Mouse (Mus musculus) ovary, postnatal 10 days (tissue): Measurements from ENCODE around the gene Bcar3.

Experiments
- DNase-seq: peaks from one replicate; pipeline ENCODE4 v3.0.0; 2022; ENCODE audit warnings: low spot score

Gene Bcar3

GRCm38 (mm10) chr3:122458743-122459142, 164.8 kb downstream of the Bcar3 start:
- DNase-seq, result no peak

DNA sequence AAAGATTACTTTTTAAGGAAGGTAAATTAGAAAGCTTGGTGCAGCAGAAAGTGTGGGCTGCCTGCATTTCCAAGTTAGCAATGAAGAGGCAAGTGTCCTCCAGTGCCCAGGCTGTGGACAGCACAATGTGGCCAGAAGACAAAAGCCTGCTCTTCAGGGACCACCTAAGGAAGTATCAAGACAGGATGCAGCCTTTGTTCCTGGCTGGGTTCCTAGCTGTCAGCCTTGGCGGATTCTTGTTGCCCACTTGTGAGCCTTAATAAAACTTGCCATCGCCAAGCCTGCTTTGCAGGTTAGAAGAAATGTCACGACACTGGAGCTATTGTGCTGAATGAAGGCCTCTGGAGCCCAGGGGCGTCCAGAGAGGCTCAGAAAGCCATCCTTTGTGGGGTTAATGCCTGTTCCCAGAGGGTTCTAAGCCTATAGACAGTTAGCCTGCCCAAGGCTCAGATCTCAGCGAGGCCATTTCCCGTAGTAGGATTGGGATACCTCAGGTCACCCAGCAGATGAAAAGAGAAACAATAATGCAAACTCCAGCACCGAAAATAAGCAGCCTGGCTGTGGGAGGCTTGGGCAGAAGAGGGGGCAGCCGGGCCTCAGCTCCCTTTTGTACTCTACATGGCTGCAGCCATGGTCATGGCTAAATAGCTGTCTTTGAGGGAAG, 167.0 kb downstream of the Bcar3 start:
- no peak for DNase-seq

DNA sequence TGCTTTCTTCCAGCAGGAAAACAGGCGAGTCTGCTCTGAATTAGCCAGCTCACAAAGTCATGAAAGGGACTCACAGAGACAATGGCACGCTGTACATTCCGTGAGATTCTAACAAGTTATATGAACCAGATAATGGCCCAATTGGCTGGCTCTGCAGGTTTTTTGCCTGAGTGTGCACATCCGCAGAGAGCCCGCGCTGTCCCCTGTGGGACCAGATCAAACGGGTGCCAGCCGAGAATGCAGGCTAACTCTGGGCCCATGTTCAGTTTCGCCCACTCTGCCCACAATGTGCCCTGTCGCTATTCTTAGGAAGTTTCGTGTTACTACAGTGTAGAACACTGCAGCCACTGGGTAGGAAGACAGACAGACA, 167.6 kb downstream of the Bcar3 start:
- no peak for DNase-seq

- peak; percentile 22 for DNase-seq
These were observed 168.3 kb downstream of the Bcar3 start for GRCm38 (mm10) chr3:122461932-122462871.

- no peak for DNase-seq
These were observed 169.2 kb downstream of the Bcar3 start for GRCm38 (mm10) chr3:122463166-122463565.

DNA sequence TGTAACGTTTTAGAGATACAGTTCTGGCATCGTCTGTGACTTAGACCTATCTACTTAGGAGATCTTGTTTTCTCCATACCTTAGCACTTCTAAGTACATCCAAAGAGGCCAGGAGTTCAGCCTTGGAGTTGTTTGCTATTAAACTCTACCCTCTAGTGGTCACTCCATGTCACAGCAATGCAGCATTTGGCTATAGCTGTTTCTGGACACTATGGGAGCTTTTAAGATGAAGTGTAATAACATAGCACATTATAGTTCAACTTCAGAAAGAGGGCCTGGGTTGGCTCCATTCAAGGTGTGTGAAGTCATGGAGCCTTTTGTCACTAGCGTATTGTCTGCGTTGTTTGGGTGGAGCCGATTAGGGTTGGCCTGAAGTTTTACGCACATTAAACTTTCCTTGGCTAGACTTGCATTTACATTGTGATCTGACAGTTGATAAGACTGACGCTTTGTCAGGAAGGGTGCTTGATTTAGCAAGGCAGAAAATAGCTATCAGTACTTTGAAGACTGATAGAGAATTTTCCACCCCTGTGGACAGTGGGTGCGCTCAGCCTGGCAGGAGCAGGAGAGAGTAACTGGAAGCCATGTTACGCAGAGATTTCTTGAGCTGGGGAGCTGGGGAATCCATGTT, 172.3 kb downstream of the Bcar3 start:
- no peak for DNase-seq

- DNase-seq, result no peak
These were observed 174.0 kb downstream of the Bcar3 start for GRCm38 (mm10) chr3:122467977-122468376.

DNA sequence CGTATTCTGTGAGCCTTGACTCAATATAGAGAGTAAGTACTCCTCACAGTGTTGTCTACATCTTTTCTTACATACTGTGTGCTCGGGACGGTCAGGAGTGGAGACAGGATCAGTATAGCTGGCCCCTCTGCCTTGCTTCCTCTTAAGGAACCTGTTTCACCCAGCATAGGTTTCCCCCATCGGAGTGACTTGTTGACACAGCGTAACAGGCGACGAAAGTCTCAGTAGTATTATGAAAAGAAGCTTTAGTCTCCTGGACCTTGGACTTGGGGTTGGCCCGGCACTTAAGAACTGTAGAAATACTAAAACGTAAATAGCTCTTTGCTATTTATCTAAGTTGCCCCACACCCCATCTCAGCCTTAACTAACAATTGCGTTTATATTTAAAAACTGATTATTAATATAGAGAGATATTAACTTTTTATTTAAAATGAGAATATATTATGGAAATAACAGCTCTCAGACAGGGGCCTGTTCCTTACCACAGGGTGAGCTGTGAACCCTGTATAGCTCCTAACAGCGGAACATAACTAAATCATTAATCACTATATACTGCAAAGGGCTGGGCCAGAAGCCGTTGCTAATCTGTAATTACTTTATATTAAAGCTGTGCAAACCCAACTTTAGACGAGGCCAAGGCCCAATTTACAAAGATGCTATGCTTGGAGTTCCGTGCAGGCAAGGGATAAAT, 176.5 kb downstream of the Bcar3 start:
- no peak for DNase-seq

DNA sequence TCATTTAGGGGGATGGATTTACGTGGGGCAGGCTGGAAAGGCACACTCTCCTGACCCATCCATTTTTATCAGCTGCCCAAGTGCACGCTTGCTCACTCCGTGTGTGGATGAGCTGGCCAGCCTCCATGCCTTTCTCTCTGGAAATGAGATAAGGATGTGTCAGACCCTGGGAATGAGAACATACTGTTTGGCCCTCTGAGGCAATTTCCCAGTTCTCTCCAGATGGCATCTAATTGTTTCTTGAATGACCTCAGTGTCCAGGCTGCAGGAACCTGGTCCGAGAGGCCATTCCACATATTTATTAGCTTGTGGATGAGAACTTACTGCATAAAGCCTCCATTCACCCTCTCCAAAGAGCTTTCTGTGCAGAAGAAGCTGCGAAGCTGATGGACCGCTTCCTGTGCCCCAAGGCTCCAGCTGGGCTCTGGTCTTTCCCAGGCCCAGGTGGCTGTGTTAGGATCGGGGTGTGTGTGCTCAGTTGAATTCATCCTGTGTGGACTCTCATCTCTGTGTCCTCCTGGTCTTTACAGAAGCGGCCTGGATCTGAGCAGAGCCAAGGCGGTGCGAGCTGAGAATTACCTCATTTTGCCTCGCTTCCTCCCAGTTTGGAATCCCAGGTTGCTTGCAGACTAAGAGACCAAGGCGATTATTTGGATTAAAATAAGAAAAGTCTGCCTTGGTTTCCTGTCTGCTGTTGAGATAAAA, 177.2 kb downstream of the Bcar3 start:
- DNase-seq, result no peak

DNA sequence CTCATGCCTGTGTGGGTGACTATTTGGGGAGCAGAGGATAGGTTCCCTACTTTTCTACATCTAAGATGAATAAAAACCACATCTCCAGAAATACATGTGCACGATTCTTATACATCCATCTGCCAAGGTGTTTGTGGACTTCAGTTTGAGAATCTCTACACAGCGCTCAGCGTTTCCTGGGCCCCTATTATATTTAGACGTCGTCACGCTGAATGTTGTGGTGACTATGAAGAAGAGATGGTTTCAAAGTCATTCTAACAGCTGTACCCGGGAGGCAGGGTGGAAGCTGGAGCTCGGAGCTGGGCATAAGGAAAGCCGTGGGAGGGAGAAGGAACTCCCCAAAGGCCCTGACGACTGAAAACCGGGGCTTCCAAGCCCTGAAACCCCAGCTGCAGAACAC, 178.5 kb downstream of the Bcar3 start:
- no peak for DNase-seq

DNA sequence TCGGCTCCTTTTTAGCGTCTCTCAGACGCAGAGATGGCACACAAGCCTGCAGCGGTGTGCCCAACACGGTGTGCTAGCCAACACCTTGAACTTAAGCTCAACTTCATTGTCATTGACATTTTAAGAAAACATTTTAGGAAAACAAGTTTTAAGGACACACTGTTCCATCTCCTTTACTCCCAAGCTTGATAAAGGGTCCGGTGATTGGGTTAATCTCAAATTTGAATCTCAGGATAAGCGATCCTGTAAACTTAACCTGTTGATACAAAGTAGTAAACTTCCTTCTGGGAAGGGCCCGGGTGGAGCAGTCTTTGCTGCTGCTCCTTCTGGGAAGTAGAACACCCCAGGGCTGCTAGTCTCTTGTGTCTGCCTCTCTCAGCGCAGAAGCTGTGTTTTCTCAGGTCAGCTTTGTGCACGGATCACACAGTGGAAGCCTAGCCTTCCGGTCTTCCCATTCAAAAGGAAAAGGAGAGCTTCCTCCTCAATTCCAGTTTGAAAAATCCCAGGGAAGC, 179.6 kb downstream of the Bcar3 start:
- DNase-seq, result no peak

- DNase-seq, result no peak
These were observed 180.1 kb downstream of the Bcar3 start for GRCm38 (mm10) chr3:122474067-122474466.

DNA sequence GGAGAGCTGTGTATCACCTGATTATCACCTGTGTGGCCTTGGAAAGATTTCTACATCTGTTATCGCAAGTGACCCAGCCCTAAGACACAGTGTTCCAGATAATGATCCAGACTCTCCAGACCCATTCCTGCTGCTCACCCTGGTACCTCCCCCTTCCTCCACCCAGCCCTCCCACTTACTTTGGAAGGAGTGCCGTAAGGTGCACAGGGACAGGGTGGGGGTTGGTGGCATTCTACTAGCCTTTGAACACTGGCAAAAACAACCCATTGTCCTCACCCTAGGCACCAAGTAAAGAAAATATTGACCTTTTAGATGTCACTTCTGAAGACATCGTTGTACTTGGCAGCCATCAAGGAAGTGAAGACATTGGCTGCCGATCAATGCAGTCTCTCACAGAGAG, 180.9 kb downstream of the Bcar3 start:
- DNase-seq, result no peak

GRCm38 (mm10) chr3:122475735-122476134, 181.8 kb downstream of the Bcar3 start:
- no peak for DNase-seq

GRCm38 (mm10) chr3:122476656-122477055, 182.7 kb downstream of the Bcar3 start:
- DNase-seq, result no peak

DNA sequence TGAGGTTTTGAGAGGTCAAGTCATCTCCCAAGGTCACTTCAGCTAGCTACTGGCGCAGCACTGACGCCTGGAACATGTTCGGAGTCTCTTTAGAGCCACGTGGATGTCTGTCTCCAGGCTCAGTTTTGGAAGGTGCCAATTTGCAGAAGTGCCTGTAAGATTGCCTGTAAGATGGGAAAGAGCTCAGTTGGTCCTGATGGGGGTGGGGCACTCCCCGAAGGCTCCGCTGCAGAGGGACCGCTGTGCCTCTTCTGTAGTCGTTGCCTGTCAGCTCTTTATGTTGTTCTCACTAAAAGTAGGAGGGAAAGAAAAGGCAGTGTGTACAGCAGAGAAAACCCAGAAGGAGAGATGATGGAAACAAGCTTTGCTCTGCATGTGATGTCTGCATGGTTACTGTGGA, 183.6 kb downstream of the Bcar3 start:
- no peak for DNase-seq

GRCm38 (mm10) chr3:122478735-122479134, 184.8 kb downstream of the Bcar3 start:
- no peak for DNase-seq

DNA sequence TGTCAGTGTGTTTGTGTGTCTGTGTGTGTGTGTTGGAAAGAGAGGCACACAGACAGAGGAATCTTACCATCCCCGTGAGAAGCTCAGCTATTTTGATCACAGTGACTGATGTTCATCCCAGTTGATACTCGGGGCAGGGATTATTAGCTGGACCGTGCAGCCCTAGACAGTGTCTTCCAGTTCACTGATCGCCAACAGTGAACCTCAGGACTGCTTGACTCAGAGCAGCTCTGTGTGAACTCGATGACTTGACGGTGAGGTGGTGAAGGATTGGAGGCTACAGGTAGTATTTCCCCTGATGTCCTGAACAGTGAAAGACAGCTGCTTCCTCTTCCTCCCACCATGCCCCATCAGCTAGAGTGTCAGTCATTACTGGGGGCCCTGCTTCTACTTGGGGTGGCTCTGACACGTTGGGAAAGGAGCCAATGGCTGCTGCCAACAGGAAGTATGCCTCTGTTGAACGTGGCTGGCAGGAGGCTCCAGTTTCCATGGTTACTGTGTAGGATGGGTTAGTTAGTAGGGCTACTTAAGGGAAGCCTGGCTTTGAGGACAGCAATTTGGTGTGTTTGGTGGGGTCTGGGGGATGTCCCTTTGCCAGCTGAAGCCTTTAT, 186.2 kb downstream of the Bcar3 start:
- no peak for DNase-seq

DNA sequence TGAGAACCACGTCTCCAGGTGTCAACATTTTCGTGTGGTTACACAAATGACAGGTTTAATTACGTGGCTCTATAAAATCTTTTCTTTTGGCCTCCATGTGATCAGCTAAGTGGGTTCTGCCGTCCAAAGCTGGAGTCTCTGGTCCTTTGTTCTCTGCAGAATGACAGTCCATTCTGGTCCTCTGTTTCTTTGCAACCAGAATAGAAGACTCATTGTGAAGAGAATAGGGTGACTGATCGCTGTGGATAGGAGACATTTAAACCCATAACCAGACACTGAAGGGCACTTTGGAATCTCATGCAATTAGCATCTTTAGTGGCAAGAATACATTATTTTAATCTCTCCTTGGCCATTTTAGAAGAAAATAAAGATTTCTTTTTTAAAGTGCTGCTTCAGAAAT, 187.1 kb downstream of the Bcar3 start:
- DNase-seq, result no peak

DNA sequence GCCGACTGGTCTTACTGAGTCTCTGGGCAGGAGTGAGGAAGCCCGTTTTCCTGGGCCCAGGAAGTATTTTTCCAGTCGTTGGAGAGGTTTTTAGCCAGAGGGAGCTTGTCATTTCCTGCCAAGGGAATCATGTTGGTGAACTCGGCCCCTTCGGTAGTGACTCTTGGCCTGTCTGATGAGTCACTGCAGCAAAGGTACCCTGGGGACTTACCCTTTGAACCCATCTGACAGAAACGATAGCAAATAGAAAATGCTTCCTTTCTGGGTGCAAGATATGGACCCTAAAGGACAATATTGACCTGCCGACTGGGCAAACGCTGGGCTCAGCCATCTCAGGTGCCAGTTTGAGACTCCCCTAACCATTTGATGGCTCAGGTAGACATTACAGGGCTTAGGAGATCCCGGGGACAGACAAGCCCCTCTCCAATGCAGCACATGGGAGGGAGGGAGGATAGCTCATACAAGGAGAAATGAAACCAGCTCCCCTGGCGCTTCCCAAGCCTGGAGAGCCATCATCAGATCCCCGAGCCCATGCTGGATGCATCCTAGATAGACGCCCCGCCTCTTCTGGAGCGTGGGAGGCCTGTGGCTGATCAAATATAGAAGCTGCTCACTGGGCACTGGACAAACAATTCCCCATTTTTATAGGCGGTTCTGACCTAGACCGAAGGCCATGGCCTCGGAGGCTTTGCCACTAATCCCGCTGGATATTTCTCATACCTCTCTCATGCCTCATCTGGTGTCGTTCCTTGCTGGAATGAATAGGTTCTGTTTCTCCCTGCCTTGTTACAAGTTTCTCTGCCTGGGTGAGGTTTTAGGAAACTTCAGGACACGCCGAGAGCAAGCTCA, 188.2 kb downstream of the Bcar3 start:
- DNase-seq, result no peak
